Mouse (Mus musculus): ENCODE measurements around the gene Spint4.

The Spint4 gene

DNA sequence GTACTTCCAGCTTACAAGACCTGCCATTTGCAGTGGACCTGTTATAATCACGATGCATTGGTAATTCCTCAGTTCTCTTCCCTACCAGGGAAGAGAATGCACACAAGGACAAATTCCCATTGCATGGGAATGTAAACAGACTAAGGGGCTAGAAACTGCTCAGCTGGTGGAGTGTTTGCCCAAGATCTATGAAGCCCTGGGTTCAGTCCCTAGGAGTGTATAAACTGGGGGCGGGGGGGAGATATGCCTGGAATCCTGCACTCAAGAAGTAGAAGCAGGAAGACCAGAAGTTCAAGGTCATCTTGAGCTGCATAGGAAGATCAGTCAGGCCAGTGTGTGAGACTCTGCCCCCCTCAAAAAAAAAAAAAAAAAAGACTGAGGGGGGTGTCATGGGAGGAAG lies 35.0 kb downstream of the Spint4 start:
- no peak for DNase-seq

DNA sequence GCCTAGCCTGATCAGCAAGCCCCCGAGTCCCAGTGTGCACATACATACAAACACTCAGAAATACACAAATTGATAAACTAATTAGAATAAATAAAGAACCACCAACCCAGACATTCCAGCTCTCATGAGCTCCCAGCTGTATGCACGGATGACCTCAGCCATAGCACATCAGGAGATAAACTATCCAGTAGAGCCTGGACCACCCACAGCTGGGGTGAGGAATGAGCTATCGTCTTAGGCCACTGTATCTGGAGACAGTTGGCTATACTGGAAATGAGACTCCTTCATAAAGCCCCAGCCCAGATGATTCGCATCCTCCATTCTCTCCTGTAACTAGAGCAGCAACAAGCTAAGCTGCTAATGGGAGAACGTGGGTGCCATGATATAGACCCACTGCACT lies 36.5 kb downstream of the Spint4 start:
- DNase-seq, result no peak

DNA sequence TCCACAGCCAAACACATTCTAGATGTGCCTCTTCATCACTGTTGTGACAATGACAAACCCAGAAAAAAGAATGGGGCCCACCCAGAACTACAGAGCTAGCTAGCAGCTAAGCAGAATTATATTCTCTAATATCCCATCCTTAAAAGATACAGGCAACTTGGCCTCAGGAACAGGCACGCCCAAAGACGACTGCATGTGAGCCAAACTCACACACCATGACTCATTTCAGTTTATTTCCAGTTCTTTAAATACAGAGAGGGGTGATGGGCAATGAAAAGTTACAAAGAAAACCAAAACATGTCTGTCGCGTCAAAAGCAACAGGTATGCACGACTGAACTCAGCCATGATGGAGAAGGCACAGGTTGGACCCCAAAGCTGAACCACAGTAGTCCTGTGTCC lies 37.1 kb downstream of the Spint4 start:
- no peak for DNase-seq

DNA sequence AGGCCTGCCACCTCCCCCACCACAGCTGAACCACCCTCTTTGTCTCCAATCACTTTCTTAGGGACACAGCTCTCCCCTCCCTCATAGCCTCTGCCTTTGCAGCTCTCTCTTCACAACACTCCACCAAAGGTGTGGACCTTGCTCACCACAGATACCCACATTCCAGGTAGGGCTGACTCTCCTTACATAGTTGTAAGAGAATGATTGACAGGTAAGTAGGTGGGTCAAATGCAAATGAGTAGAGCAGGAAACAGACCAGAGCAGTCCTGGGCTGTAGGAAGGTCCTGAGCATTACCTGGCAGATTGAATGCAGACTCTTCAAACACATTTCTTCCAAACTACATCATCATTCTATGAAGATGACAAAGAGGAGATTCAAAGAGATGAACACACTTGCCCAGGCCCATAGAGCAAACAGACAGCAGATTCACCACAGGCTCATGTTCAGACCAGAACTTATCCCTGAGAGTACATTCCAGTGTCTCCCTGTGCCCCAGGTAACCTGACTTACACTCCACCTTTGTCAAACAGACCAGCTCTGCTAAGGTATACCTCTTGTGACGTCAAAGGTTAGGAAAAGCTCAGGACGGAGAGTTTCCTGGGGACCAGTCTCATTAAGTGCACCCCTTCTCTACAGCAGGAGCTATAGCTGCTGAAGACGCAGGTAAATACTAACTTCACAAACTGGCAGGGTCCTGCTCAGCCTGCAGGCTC lies 39.2 kb downstream of the Spint4 start:
- no peak for DNase-seq

DNA sequence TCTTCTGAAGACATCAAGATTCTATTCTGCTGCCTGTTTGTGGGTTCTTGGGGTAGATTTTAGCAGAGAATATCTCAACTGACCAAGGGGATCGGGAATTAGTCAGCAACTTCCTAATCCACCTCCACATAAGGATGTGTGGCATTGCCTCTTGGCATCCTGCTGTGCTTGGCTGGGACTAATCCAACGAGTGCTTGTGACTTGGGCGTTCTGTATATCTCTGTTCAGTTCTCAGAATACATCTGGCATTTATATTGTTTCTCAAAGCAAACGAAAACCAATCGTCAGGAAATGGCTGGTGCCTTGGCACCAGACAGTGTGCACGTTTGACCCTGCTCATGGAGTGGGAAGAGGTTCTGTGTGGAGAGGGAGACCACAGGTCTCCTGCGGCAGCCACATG lies 41.6 kb downstream of the Spint4 start:
- no peak for DNase-seq

DNA sequence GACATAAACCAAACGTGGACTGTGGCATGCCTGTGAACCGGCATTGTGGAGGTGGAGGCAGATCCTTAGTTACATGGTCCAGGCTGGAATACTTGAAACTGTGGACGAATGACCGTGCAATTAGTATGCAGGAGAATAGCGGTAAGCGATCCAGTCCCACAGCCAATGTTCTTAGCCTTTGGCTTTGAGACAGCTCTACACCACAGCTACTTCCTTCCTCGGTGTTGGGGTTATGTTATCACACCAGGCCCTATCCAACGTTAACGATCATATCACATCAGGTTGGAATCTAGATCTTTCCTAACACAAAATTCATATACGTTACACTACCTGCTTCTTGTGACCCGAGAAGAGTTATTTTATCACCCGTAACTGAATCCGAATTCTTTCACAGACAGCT lies 46.7 kb downstream of the Spint4 start:
- DNase-seq, result no peak

DNA sequence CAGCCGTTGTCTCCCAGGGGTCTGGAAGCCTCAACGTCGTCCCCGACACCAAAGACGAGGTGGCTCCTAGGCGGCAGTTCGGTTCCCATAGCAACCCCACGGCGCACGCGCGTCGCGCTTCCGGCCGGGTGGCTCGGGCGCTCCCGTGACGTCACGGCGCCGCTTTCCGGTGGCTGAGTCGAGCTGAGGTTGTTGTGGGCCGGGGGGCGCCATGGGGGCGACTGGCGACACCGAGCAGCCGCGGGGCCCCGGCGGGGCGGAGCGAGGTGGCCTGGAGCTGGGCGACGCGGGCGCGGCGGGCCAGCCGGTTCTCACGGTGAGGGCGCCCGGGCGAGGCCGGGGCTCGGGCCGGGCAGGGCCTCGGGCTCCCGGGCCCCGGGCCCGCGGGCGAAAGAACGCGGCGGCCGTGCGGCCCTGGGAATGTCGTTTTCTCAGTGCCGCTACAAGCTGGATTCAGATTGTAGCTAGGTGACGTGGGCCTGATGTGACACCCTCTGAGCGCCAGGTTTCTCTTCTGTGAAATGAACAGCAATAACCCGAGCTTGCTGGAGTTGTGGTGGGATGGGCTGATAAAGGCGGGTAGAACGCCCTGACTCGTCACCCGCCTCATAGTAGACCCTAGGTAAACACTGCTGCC lies 47.7 kb downstream of the Spint4 start, which contains the start of the genes Wfdc3 and Dnttip1:
TSS of gene Wfdc3 (minus strand) at position 89 of the 637 bp plus-strand sequence.
TSS of gene Dnttip1 (plus strand) at position 141 of the 637 bp plus-strand sequence.
- peak; percentile 95 for DNase-seq

DNA sequence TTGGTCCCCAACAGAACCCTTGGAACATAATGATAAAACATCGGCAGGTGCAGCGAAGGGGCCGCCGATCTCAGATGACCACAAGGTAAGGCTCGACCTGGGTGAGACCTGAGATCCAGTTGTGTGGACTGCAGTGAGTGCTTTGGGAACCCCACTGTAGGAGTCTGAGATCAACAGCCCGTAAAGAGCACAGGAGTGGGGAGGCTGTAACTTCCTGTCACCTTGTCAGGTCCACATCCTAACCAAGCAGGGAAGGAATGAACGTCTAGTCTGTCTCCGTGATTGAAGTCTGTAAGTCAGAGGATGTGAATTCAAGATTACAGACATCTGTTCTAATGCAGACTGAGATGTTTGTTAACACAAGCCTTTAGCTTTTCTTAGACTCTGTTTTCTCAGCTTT lies 48.4 kb downstream of the Spint4 start:
- DNase-seq, result no peak

DNA sequence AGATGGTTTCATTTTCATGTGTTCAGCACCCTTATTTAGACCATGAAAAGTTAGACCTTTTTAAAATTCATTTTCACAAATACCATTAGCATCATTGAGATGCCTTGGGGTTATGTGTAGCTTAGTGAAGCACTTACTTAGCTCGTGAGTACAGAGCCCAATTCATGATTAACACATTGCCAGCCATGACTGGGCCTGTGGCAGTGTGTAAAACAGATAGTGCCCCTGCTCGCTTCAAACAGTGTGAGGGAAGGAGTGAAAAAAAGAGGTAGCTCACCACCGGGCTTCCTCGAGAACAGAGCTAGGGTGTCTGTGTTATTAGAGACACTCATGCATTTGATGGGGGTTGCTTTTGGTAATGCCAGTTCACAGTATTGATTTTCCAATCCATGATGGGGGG lies 49.9 kb downstream of the Spint4 start:
- no peak for DNase-seq

DNA sequence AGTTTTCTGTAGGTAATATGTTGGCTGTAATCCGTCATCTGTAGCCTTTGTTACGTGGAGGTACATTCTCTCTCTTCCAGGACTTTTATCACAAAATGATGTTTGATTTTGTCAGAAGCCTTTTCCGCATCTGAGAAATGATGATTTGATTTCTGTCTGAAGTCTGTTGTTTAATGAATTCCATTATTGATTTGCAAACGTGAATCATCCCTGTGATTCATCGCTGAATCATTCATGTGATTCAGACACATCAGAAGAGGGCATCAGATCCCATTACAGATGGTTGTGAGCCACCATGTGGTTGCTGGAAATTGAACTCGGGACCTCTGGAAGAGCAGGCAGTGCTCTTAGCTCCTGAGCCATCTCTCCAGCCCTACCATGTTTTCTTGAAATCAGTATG lies 50.7 kb downstream of the Spint4 start:
- DNase-seq, result no peak
